Mouse (Mus musculus): ENCODE measurements around the gene Gm21818.
"Not testable (repeated sequence)": the region's sequence is repeated elsewhere in the genome, so short reads cannot be mapped to it uniquely, and the experiment has no call there.

Gene Gm21818

DNA sequence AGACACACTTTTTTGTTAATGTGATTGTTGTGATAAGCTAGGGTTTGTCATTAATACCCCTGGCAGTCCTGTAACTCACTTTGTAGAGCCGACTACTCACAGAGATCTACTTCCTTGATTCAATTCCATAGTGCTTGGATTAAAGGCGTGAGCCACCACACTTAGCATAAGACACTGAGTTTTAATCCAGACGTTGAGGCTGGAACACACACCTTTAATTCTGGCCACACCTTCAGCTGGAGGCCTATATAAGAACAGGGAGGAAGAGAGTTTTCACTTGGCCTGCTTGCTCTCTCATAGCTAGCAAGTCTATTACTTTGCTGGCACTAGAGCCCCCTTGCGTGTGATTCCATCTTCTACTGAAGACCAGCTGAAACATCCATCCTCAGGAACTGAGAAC, at the start of gene Gm21818:
Gene Gm21818, plus strand, starts transcription at position 301 of the 400 bp plus-strand sequence.
- DNase-seq (ENCODE audit: low spot score), result not testable (repeated sequence)

DNA sequence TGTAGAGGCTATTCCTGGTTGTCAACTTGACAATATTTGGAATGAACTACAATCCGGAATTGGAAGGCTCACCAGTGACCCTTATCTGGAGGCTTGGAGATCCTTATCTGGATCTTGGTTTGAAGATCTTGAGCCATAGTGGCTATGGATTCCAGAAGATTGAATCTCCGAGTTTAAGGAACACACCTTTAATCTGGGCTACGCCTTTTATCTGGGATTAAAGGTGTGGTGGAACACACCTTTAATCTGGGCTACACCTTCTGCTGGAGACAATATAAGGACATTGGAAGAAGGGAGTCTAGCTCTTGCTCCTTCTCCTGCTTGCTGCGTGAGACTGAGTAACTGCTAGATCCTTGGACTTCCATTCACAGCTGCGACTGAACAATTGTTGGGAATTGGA, 32.3 kb upstream of the Gm21818 start, which contains the start of gene Gm20767:
Gene Gm20767, plus strand, starts transcription at position 301 of the 400 bp plus-strand sequence.
- DNase-seq (ENCODE audit: low spot score), result not testable (repeated sequence)

DNA sequence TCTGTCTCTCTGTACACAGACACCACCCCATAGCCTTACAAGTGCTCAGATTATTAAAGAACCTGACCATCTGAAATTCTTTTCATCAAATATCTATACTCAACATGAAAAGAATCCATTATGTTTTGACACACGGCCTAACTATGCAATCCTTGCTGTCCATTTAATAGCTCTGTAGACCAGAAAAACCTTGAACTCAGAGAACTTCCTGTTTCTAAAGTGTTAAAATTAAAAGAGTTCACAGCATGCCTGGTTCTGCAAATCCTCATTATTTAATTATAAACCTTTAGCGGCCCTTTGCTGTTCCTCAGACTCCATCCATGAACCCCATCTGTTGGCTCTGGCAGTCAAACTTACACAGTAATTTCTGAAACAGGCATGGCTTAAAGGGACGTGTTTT, 29.9 kb upstream of the Gm21818 start:
- DNase-seq (ENCODE audit: low spot score), result not testable (repeated sequence)

- DNase-seq (ENCODE audit: low spot score), result not testable (repeated sequence)
Measured at GRCm38 (mm10) chr13:120149660-120150407, 22.4 kb upstream of the Gm21818 start.

- not testable (repeated sequence) for DNase-seq (ENCODE audit: low spot score)
Measured at GRCm38 (mm10) chr13:120150589-120150988, 21.6 kb upstream of the Gm21818 start.

DNA sequence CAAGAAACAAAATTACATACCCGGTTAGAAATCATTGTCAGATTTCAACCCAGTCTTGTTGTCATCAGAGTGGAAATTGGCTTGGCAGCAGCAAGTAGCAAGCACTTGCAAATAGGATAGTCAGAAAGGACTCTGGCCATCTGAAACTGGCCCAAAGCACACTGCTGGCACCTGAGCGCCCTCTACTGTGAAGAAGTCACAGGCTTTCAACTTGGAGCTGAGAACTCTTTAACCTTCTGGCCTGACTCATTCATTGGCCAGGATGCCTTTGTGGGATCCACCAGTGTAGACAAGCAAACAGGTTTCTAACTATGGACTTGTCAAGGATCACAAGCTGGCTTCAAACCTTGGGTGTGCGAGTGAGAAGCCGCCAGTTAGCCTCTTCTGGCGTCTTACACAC, 3.9 kb upstream of the Gm21818 start:
- DNase-seq (ENCODE audit: low spot score), result not testable (repeated sequence)

DNA sequence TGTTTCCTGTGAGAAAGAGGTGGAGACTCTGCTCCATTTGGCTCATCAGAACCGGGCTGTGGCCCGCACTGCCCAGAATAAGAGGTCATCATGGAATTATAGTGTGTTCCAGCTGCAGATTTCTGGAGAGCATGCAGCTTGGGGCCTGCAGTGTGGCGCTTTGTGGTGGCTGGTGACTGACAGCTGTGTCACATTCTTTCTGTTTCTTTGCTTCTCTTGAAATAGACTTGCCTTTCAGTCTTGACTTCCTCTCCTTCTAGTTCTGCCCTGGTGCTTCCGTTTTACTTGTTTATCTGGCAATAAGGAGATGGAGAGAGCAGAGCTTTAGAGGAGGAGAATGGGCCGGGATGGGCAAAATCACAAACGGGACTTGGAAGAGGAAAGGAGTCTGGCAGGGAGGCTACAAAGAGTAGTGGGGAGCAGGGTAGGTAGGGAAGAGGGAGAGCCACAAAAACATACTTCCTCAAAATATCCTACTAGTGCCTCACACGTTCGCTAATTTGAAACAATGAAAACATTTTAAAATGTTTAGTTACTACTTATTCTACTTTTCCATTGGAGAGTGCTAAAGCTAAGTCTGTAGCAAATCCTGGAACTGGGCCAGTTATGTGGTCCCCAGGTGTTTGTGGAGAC, 24.1 kb downstream of the Gm21818 start:
- DNase-seq (ENCODE audit: low spot score), result not testable (repeated sequence)

GRCm38 (mm10) chr13:120215847-120216246, 43.6 kb downstream of the Gm21818 start, which contains the start of gene Gm21762:
Gene Gm21762, minus strand, starts transcription at chr13:120215947.
- DNase-seq (ENCODE audit: low spot score), result not testable (repeated sequence)

- DNase-seq (ENCODE audit: low spot score), result not testable (repeated sequence)
Measured at GRCm38 (mm10) chr13:120220922-120221321, 48.7 kb downstream of the Gm21818 start.

DNA sequence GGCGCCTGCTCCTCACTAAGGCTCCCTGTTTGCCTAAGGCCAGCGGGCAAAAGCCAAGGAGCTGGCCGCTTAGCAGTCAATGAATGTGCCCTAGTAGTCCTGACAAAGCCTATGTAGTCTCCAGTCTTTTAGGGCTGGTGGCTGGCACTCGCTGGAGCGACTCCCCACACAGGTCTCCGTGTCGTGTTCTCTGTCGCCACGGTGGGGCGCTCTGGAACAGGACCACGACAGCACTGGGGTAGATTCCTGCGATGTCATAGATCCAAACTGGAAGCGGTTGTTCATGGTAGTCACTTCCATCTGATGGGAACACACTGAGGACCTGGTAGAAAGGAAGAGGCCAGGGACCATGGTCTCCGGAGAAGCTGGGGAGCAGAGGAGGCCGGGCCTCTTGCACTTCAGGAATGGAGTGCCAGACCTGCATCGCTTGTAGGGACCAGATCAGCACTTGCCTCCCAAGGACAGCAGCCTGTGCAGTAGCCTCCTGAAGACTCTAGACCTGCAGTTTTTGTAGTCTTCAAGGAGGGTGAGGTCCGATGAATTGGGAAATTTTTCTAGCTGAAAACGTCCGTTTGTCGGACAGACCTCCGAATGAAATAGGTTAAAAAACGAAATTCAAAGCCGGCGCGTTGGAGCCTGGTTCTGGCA, 50.9 kb downstream of the Gm21818 start:
- DNase-seq (ENCODE audit: low spot score), result not testable (repeated sequence)
